Mouse (Mus musculus): ENCODE measurements around the gene Hist2h3c2.

DNA sequence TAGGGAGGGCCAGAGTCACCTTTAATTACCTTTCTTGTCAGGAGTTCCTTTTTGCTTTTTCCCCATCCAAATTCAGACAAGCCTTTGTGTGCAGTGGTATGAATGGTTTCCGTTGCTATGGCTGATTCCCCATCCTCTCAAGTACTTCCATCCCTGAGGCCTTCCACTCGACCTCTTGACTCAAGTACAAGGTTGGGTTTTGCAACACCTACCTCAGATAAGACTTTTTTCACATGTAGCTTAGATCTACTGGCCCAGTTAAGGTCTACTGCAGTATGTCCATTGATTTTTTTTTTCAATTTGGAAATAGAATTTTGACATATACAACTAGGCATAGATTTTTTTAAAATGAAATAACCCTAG lies 7.2 kb downstream of the Hist2h3c2 start:
- TF ChIP-seq CTCF (IDR thresholded peaks at IDR 0.05; ENCODE audit: low read depth) (no peak), EP300 (optimal IDR thresholded peaks at IDR 0.05) (no peak)

Data from stomach, postnatal 0 days (tissue).